Mouse (Mus musculus): ENCODE results near the gene AC109138.7. TPM values are rescaled to one million over a fixed set of nuclear protein-coding genes. Genes with fewer than 3 reads are reported as not detected.
"Not testable (repeated sequence)": the region's sequence is repeated elsewhere in the genome, so short reads cannot be mapped to it uniquely, and the experiment has no call there.

Gene AC109138.7
- polyA plus RNA-seq, 1 experiment from 2014 or later = not detected

DNA sequence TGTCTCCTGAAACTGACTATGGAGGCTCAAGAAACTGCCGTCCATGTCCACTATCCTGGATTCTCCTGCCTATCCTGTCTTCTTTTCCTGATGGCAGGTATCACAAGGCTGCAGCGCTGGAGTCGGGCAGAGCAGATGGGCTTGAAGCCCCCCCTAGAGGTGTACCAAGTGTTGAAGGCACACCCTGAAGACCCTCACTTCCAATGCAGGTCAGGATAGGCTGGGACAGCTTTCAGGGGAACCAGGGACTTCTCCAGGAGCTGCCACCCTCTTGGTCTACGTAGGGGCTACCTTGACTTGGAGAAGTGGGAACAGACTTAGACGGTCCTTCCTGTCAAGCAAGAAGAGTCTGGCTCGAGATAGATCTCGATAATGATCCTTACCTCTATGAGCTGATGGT is 18.5 kb downstream of the AC109138.7 start:
- H3K9me3 ChIP-seq (replicated peaks) = no peaks in the 10 kb centered on the region; the same call in 1 of the 2 replicates

DNA sequence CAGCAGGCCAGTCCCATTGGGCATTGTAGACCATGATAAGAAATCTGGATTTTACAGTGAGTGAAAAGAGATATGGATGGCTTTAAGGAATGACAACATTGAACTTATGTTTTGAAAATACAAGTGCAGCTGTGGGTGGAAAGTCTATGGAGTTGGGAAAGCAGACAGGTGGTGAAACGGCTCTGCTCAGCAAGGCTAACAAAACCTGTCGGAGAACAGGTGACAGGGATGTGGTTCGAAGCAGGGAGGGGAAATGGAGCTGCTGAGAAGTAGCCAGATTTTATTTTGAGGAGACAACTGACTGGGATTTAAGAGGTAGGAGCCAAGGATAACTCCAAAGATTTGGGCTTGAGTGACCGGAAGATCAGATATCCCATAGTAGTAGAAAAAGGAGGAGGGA is 20.4 kb downstream of the AC109138.7 start:
- WGBS (ENCODE audit: insufficient replicate concordance) = 62% methylated on average over 4 of the region's 4 CpGs
- H3K9me3 ChIP-seq (replicated peaks) = no peaks in the 10 kb centered on the region; the same call in 1 of the 2 replicates
- H3K27ac ChIP-seq = no peak overlapping the region
- H3K4me3 ChIP-seq (replicated peaks) = no peak overlapping the region
- H3K9ac ChIP-seq = no peak overlapping the region; the same call in 1 of the 2 replicates
- H3K4me2 ChIP-seq = no peak overlapping the region
- H3K27me3 ChIP-seq = 0 out of 2 replicates have a peak, but pooled peaks cover 4% of the 10 kb centered on the region
- H3K4me1 ChIP-seq (replicated peaks) = peaks cover 35% of the 10 kb centered on the region
- DNase-seq (no peak), ATAC-seq (ENCODE audit: low read depth) (no peak)
- no peaks in the 10 kb centered on the region for H3K36me3 ChIP-seq

More for the DNA sequence above, 18.5 kb downstream of the AC109138.7 start:
- ATAC-seq (ENCODE audit: low read depth) (no peak), DNase-seq (no peak)
- Histone ChIP-seq H3K4me1 (replicated peaks) (peaks cover 43% of the 10 kb centered on the region), H3K36me3 (no peaks in the 10 kb centered on the region), H3K9ac (peak overlapping the region; percentile 71; the same call in 1 of the 2 replicates), H3K4me2 (peak overlapping the region; percentile 84), H3K4me3 (replicated peaks) (peak overlapping the region; percentile 68; the same call in 1 of the 2 replicates), H3K27ac (peak overlapping the region; percentile 77; the same call in 1 of the 2 replicates), H3K27me3 (peaks cover 17% of the 10 kb centered on the region; the same call in 1 of the 2 replicates)
- WGBS (ENCODE audit: insufficient replicate concordance) = 69% methylated on average over 7 of the region's 7 CpGs

GRCm38 (mm10) chr19:4240247-4240668 is 26.1 kb downstream of the AC109138.7 start:
- WGBS (ENCODE audit: insufficient replicate concordance) = 56% methylated on average over 8 of the region's 8 CpGs
- no peak for DNase-seq

GRCm38 (mm10) chr19:4242416-4242815 is 28.3 kb downstream of the AC109138.7 start:
- no peak overlapping the region for H3K4me3 ChIP-seq (replicated peaks)
- H3K4me1 ChIP-seq (replicated peaks) = peaks cover 6% of the 10 kb centered on the region
- H3K9ac ChIP-seq = no peak overlapping the region
- no peak for ATAC-seq (ENCODE audit: low read depth)
- no peak overlapping the region for H3K4me2 ChIP-seq
- H3K27ac ChIP-seq = no peak overlapping the region
- H3K27me3 ChIP-seq = 0 out of 2 replicates have a peak, but pooled peaks cover 3% of the 10 kb centered on the region
- no peaks in the 10 kb centered on the region; the same call in 1 of the 2 replicates for H3K9me3 ChIP-seq (replicated peaks)
- no peaks in the 10 kb centered on the region for H3K36me3 ChIP-seq
- DNase-seq = no peak
- WGBS (ENCODE audit: insufficient replicate concordance) = 40% methylated on average over 3 of the region's 3 CpGs

More at GRCm38 (mm10) chr19:4240247-4240668, 26.1 kb downstream of the AC109138.7 start:
- 0 out of 2 replicates have a peak, but pooled peaks cover 2% of the 10 kb centered on the region for H3K27me3 ChIP-seq
- no peak overlapping the region for H3K27ac ChIP-seq
- H3K9me3 ChIP-seq (replicated peaks) = no peaks in the 10 kb centered on the region; the same call in 1 of the 2 replicates
- no peak overlapping the region for H3K4me2 ChIP-seq
- peaks cover 6% of the 10 kb centered on the region for H3K4me1 ChIP-seq (replicated peaks)
- no peak overlapping the region for H3K9ac ChIP-seq
- no peaks in the 10 kb centered on the region for H3K36me3 ChIP-seq
- no peak overlapping the region for H3K4me3 ChIP-seq (replicated peaks)
- ATAC-seq (ENCODE audit: low read depth) = no peak

DNA sequence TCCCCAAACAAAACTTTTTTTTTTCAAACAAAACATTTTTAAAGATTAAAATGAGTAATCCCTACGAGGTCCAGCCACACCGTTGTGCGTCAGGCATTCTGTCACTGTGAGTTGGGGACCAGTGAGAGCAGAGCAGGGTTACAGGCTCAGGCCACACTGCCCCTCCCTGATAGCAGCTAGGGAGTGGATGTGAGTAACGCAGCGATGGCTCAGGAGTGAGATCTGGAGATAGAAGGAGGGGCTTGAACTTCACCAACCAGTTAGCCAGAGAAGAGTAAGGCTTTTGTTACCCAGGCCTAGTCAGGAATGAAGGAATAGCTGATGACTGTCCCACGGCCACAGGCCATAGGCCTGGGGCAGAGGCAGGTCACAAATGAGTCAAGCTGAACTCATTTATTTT is 30.6 kb downstream of the AC109138.7 start:
- no peak for DNase-seq
- Histone ChIP-seq H3K9me3 (replicated peaks) (no peaks in the 10 kb centered on the region), H3K27ac (no peak overlapping the region), H3K36me3 (no peaks in the 10 kb centered on the region), H3K4me1 (replicated peaks) (peaks cover 3% of the 10 kb centered on the region), H3K9ac (no peak overlapping the region), H3K4me3 (replicated peaks) (no peak overlapping the region), H3K4me2 (no peak overlapping the region), H3K27me3 (peaks cover 3% of the 10 kb centered on the region; the same call in 1 of the 2 replicates)
- 67% methylated on average over 6 of the region's 6 CpGs for WGBS (ENCODE audit: insufficient replicate concordance)
- ATAC-seq (ENCODE audit: low read depth) = no peak

DNA sequence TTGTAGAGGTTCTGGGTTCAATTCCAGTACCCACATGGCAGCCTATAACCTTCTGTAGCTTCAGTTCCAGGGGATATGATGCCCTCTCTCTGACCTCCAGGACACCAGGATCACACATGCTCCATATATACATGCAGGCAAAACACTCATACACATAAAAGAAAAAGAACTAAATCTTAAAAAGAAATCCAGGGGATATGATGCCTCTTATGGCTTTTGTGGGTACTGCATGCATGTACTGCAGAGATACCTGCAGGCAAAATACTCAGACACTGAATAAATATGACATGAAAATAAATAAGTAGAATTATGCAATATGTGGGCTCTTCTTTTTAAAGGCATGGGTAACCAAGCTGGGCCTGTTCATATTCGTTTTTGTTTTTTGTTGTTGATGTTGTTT is 32.9 kb downstream of the AC109138.7 start:
- Histone ChIP-seq H3K4me2 (no peak overlapping the region), H3K9me3 (replicated peaks) (no peaks in the 10 kb centered on the region), H3K9ac (no peak overlapping the region), H3K27ac (no peak overlapping the region), H3K4me3 (replicated peaks) (no peak overlapping the region), H3K27me3 (peaks cover 3% of the 10 kb centered on the region; the same call in 1 of the 2 replicates), H3K36me3 (no peaks in the 10 kb centered on the region), H3K4me1 (replicated peaks) (no peaks in the 10 kb centered on the region)
- DNase-seq (no peak), ATAC-seq (ENCODE audit: low read depth) (no peak)
- 22% methylated on average over 1 of the region's 1 CpGs for WGBS (ENCODE audit: insufficient replicate concordance)

DNA sequence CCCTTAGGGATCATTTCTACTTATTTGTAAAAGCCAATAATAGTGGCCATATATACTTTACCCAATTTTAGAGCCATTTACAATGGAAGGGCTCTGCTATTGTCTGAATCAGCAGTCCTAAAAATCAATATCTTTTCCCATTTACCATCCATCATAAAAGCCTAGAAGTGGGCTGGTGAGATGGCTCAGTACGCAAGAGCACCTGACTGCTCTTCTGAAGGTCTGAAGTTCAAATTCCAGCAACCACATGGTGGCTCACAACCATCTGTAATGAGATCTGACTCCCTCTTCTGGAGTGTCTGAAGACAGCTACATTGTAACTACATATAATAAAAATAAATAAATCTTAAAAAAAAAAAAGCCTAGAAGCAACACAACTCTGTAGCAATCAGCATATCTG is 34.5 kb downstream of the AC109138.7 start:
- H3K4me2 ChIP-seq; H3K9me3 ChIP-seq (replicated peaks); H3K4me1 ChIP-seq (replicated peaks); H3K4me3 ChIP-seq (replicated peaks); DNase-seq; H3K36me3 ChIP-seq; H3K27me3 ChIP-seq; H3K9ac ChIP-seq; H3K27ac ChIP-seq; ATAC-seq (ENCODE audit: low read depth): not testable (repeated sequence)
- 57% methylated on average over 1 of the region's 1 CpGs for WGBS (ENCODE audit: insufficient replicate concordance)

- no peaks in the 10 kb centered on the region for H3K9me3 ChIP-seq (replicated peaks)
- H3K27ac ChIP-seq = no peak overlapping the region
- peaks cover 15% of the 10 kb centered on the region for H3K4me1 ChIP-seq (replicated peaks)
- ATAC-seq (ENCODE audit: low read depth) (no peak), DNase-seq (no peak)
- no peak overlapping the region for H3K4me3 ChIP-seq (replicated peaks)
- no peak overlapping the region for H3K9ac ChIP-seq
- H3K4me2 ChIP-seq = no peak overlapping the region
- no peaks in the 10 kb centered on the region for H3K36me3 ChIP-seq
- 78% methylated on average over 7 of the region's 7 CpGs for WGBS (ENCODE audit: insufficient replicate concordance)
- no peaks in the 10 kb centered on the region for H3K27me3 ChIP-seq
These were observed 40.1 kb downstream of the AC109138.7 start for GRCm38 (mm10) chr19:4254230-4254629.

GRCm38 (mm10) chr19:4255583-4256162 is 41.5 kb downstream of the AC109138.7 start:
- no peaks in the 10 kb centered on the region for H3K9me3 ChIP-seq (replicated peaks)
- H3K27me3 ChIP-seq = no peaks in the 10 kb centered on the region
- no peak overlapping the region for H3K4me2 ChIP-seq
- 70% methylated on average over 11 of the region's 11 CpGs for WGBS (ENCODE audit: insufficient replicate concordance)
- DNase-seq (no peak), ATAC-seq (ENCODE audit: low read depth) (no peak)
- H3K4me1 ChIP-seq (replicated peaks) = peaks cover 21% of the 10 kb centered on the region
- H3K9ac ChIP-seq = no peak overlapping the region
- H3K36me3 ChIP-seq = no peaks in the 10 kb centered on the region
- no peak overlapping the region for H3K4me3 ChIP-seq (replicated peaks)
- no peak overlapping the region for H3K27ac ChIP-seq

GRCm38 (mm10) chr19:4257216-4257896 is 43.2 kb downstream of the AC109138.7 start:
- H3K4me3 ChIP-seq (replicated peaks) = peak overlapping the region; percentile 74
- no peaks in the 10 kb centered on the region for H3K9me3 ChIP-seq (replicated peaks)
- H3K36me3 ChIP-seq = no peaks in the 10 kb centered on the region
- peaks cover 29% of the 10 kb centered on the region for H3K4me1 ChIP-seq (replicated peaks)
- WGBS (ENCODE audit: insufficient replicate concordance) = under 1% methylated on average over 41 of the region's 41 CpGs
- H3K9ac ChIP-seq = peak overlapping the region; percentile 75
- DNase-seq (peak; percentile 83), ATAC-seq (ENCODE audit: low read depth) (peak; percentile 80)
- no peaks in the 10 kb centered on the region for H3K27me3 ChIP-seq
- H3K27ac ChIP-seq = no peak overlapping the region
- H3K4me2 ChIP-seq = peak overlapping the region; percentile 96

DNA sequence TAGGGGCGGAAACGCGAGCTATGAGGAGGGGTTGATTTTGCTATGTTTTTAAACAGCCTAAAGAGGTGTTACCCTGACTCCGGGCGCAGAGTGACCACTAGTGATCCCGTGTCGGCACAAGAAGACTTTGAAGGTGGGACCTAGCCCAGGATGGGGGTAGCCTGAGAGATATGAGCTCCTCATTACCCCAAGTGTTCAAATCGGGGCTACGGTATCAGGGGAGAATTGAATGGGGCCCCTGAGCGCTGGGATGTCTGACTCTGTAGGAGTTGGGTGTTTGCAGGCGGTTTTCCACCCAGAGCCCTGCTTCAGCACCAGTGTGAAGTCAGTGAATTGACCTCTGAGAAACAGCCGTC is 43.7 kb downstream of the AC109138.7 start:
- Histone ChIP-seq H3K9ac (peak overlapping the region; percentile 62), H3K27ac (no peak overlapping the region), H3K27me3 (no peaks in the 10 kb centered on the region), H3K4me2 (peak overlapping the region; percentile 96), H3K36me3 (no peaks in the 10 kb centered on the region), H3K9me3 (replicated peaks) (no peaks in the 10 kb centered on the region), H3K4me3 (replicated peaks) (peak overlapping the region; percentile 74), H3K4me1 (replicated peaks) (peaks cover 33% of the 10 kb centered on the region)
- DNase-seq (no peak), ATAC-seq (ENCODE audit: low read depth) (no peak)
- WGBS (ENCODE audit: insufficient replicate concordance) = 34% methylated on average over 12 of the region's 12 CpGs

Measured in liver, embryonic 13.5 days (tissue).